In genomic region chr10:27384636-27385035, GRCm38 (mm10) we compare ENCODE assay signal across 14 mouse cellular contexts.
DNase-seq lines count a peak whose midpoint lies in the region; ATAC-seq lines count a peak whose summit lies in the region.
"Had no signal": no experiment of that assay in that cellular context is flagged by ENCODE, and none has a peak within 500 bp of the region (broad histone marks: within the 10 kb centered on the region; RNA-seq: fewer than 3 reads in every experiment).

No protein-coding gene starts in this region.

- H3K9me3 ChIP-seq in intestine, embryonic 15.5 days: no peaks in the 10 kb centered on the region
- H3K9me3 ChIP-seq: hindbrain, embryonic 13.5 days; kidney, embryonic 15.5 days; limb, embryonic 13.5 days had no signal

- H3K4me3 ChIP-seq in intestine, embryonic 15.5 days (replicated peaks): no peak overlapping the region
- H3K4me3 ChIP-seq: hindbrain, embryonic 13.5 days; kidney, embryonic 15.5 days; limb, embryonic 13.5 days had no signal

- H3K4me2 ChIP-seq in intestine, embryonic 15.5 days (replicated peaks): no peak overlapping the region
- H3K4me2 ChIP-seq: hindbrain, embryonic 13.5 days; kidney, embryonic 15.5 days; limb, embryonic 13.5 days; lung, embryonic 14.5 days had no signal

- no peak overlapping the region for H3K27ac ChIP-seq in intestine, embryonic 15.5 days
- H3K27ac ChIP-seq: hindbrain, embryonic 13.5 days; kidney, embryonic 15.5 days; limb, embryonic 13.5 days had no signal

- no peak for ATAC-seq in intestine, embryonic 15.5 days

- H3K4me1 ChIP-seq in intestine, embryonic 15.5 days (replicated peaks): no peaks in the 10 kb centered on the region
- H3K4me1 ChIP-seq: hindbrain, embryonic 13.5 days; kidney, embryonic 15.5 days; limb, embryonic 13.5 days had no signal

- peak; percentile 25 to 31 for DNase-seq in heart, adult 9 months (ENCODE audit: low spot score in 2 of 2)
- DNase-seq in heart, postnatal 4 days: no peak
- DNase-seq in brain, adult 2 months (ENCODE audit: low read depth, low spot score): peak; percentile 82
- DNase-seq in heart, postnatal 25 days (ENCODE audit: low spot score): peak; percentile 19
- DNase-seq in left cerebral cortex, postnatal 36 days (ENCODE audit: low spot score in 2 of 2): peak; percentile 47 to 52
- no peak for DNase-seq in adrenal gland, adult 2 months
- no peak for DNase-seq in kidney, postnatal 25 days
- DNase-seq: cerebellum, adult 9-11 months; lung, embryonic 14.5 days; midbrain, embryonic 14.5 days had no signal

- H3K36me3 ChIP-seq in intestine, embryonic 15.5 days: no peaks in the 10 kb centered on the region
- H3K36me3 ChIP-seq: hindbrain, embryonic 13.5 days; kidney, embryonic 15.5 days; limb, embryonic 13.5 days had no signal

- WGBS in intestine, embryonic 15.5 days: 88% methylated on average over 4 of the region's 4 CpGs

- no peaks in the 10 kb centered on the region for H3K27me3 ChIP-seq in intestine, embryonic 15.5 days (replicated peaks)
- H3K27me3 ChIP-seq: hindbrain, embryonic 13.5 days; kidney, embryonic 15.5 days; limb, embryonic 13.5 days had no signal

- intact Hi-C loops in heart, postnatal 25 days (cut with DNase I): no loop called here
- intact Hi-C loops in left cerebral cortex, postnatal 36 days (cut with DNase I): no loop called here

- H3K9ac ChIP-seq in intestine, embryonic 15.5 days: no peak overlapping the region
- H3K9ac ChIP-seq: hindbrain, embryonic 13.5 days; kidney, embryonic 15.5 days; limb, embryonic 13.5 days; lung, embryonic 14.5 days had no signal

Comparison
In these comparisons a context has a peak if more than half of its experiments do, and no peak if none do; other contexts are left out.
1. DNase-seq: peak in heart, adult 9 months (2 of 2), brain, adult 2 months (single experiment), heart, postnatal 25 days (single experiment) and left cerebral cortex, postnatal 36 days (2 of 2); none in heart, postnatal 4 days (single experiment), adrenal gland, adult 2 months (single experiment) and kidney, postnatal 25 days (0 of 2).